Mouse (Mus musculus) embryonic facial prominence, embryonic 11.5 days (tissue): ENCODE results near the gene Btrc. TPM values are rescaled to one million over a fixed set of nuclear protein-coding genes. Genes with fewer than 3 reads are reported as not detected.
"Not testable (repeated sequence)": the region's sequence is repeated elsewhere in the genome, so short reads cannot be mapped to it uniquely, and the experiment has no call there.

Experiments used
- ATAC-seq: fragments of 200-750 bp; cut with Nextera tagmentation; replicated peaks from 2 replicates; pipeline ENCODE4 v1.8.0; 2017; ENCODE audit warnings: low read depth; ENCODE audit not compliant: insufficient number of reproducible peaks, low FRiP score, low TSS enrichment
- DNase-seq: peaks from one replicate; pipeline ENCODE4 v3.0.0-alpha.2; 2015; ENCODE audit warnings: low spot score
- H3K27ac ChIP-seq: fragments of 300-500 bp; sonication (generic); replicated peaks from 2 replicates; pipeline ENCODE4 v1.5.1; 2014; ENCODE audit warnings: mild to moderate bottlenecking, low read depth, low read length, control low read depth
- H3K27me3 ChIP-seq: fragments of 300-500 bp; sonication (generic); 2 replicates; pipeline ENCODE4 v1.6.1; 2014; ENCODE audit warnings: mild to moderate bottlenecking, low read length, moderate library complexity, mixed read lengths; ENCODE audit not compliant: control insufficient read depth, insufficient read depth
- H3K36me3 ChIP-seq: fragments of 300-500 bp; sonication (generic); replicated peaks from 2 replicates; pipeline ENCODE4 v1.6.1; 2014; ENCODE audit warnings: low read depth, mild to moderate bottlenecking, low read length, moderate library complexity, mixed read lengths; ENCODE audit not compliant: control insufficient read depth, insufficient read depth
- H3K4me1 ChIP-seq: fragments of 300-500 bp; sonication (generic); 2 replicates; pipeline ENCODE4 v1.6.1; 2014; ENCODE audit warnings: low read length, mixed read lengths; ENCODE audit not compliant: control insufficient read depth, insufficient read depth
- H3K4me2 ChIP-seq: fragments of 300-500 bp; sonication (generic); 2 replicates; pipeline ENCODE4 v1.6.1; 2014; ENCODE audit warnings: low read depth, mild to moderate bottlenecking, control low read depth, low read length, moderate library complexity
- H3K4me3 ChIP-seq: fragments of 300-500 bp; sonication (generic); 2 replicates; pipeline ENCODE4 v1.5.1; 2014; ENCODE audit warnings: low read depth, low read length, control low read depth
- H3K9ac ChIP-seq: fragments of 300-500 bp; sonication (generic); replicated peaks from 2 replicates; pipeline ENCODE4 v1.6.1; 2014; ENCODE audit warnings: mild to moderate bottlenecking, control low read depth, low read length
- H3K9me3 ChIP-seq: fragments of 300-500 bp; sonication (generic); replicated peaks from 2 replicates; pipeline ENCODE4 v1.6.1; 2016; ENCODE audit warnings: mild to moderate bottlenecking, low read length, inconsistent platforms, mixed read lengths; ENCODE audit not compliant: control insufficient read depth
- WGBS: fragments of 180-500 bp; shearing (Covaris S2); extraction: QIAGEN DNeasy Blood & Tissue Kit; methylation state at CpG from one replicate; pipeline ENCODE4 v1.1.7; 2014; 5-methylcytosine and 5-hydroxymethylcytosine counted together
- polyA plus RNA-seq: library from polyadenylated mRNA; unstranded; fragments of >200 nt; fragmentation: Nextera tagmentation; extraction: Ambion mirVana; gene quantifications from 2 replicates; pipeline ENCODE4 v1.2.1, GENCODE M21; 2014

The Btrc gene
- polyA plus RNA-seq, 1 experiment from 2014 or later = 56.0 TPM

GRCm38 (mm10) chr19:45540657-45541408 lies 177.3 kb downstream of the Btrc start:
- no peak for ATAC-seq
- WGBS = 33% methylated on average over 8 of the region's 8 CpGs
- Histone ChIP-seq H3K4me1 (peaks cover 4% of the 10 kb centered on the region; the same call in 1 of the 2 replicates), H3K27ac (no peak overlapping the region), H3K4me3 (peak overlapping the region; percentile 35), H3K27me3 (peaks cover 21% of the 10 kb centered on the region), H3K36me3 (no peaks in the 10 kb centered on the region), H3K9ac (peak overlapping the region; percentile 57), H3K9me3 (no peaks in the 10 kb centered on the region), H3K4me2 (peak overlapping the region; percentile 84)
- DNase-seq = no peak

- Histone ChIP-seq H3K9ac (peak overlapping the region; percentile 57), H3K4me1 (peaks cover 4% of the 10 kb centered on the region; the same call in 1 of the 2 replicates), H3K4me3 (peak overlapping the region; percentile 35), H3K4me2 (peak overlapping the region; percentile 84), H3K27ac (no peak overlapping the region), H3K27me3 (peaks cover 21% of the 10 kb centered on the region), H3K36me3 (no peaks in the 10 kb centered on the region), H3K9me3 (no peaks in the 10 kb centered on the region)
- WGBS = 0% methylated on average over 51 of the region's 58 CpGs
- peak; percentile 77 for DNase-seq
- 0 out of 2 replicates have a peak, but pooled peaks have one; percentile 14 for ATAC-seq
These were observed 178.0 kb downstream of the Btrc start for GRCm38 (mm10) chr19:45541409-45542041.

GRCm38 (mm10) chr19:45542061-45542460 lies 178.5 kb downstream of the Btrc start:
- Histone ChIP-seq H3K9me3 (no peaks in the 10 kb centered on the region), H3K27ac (no peak overlapping the region), H3K4me1 (peaks cover 4% of the 10 kb centered on the region; the same call in 1 of the 2 replicates), H3K27me3 (peaks cover 21% of the 10 kb centered on the region), H3K4me2 (peak overlapping the region; percentile 84), H3K36me3 (no peaks in the 10 kb centered on the region), H3K4me3 (peak overlapping the region; percentile 35), H3K9ac (no peak overlapping the region; the same call in 1 of the 2 replicates)
- DNase-seq (no peak), ATAC-seq (no peak)
- 20% methylated on average over 3 of the region's 3 CpGs for whole genome bisulfite sequencing

DNA sequence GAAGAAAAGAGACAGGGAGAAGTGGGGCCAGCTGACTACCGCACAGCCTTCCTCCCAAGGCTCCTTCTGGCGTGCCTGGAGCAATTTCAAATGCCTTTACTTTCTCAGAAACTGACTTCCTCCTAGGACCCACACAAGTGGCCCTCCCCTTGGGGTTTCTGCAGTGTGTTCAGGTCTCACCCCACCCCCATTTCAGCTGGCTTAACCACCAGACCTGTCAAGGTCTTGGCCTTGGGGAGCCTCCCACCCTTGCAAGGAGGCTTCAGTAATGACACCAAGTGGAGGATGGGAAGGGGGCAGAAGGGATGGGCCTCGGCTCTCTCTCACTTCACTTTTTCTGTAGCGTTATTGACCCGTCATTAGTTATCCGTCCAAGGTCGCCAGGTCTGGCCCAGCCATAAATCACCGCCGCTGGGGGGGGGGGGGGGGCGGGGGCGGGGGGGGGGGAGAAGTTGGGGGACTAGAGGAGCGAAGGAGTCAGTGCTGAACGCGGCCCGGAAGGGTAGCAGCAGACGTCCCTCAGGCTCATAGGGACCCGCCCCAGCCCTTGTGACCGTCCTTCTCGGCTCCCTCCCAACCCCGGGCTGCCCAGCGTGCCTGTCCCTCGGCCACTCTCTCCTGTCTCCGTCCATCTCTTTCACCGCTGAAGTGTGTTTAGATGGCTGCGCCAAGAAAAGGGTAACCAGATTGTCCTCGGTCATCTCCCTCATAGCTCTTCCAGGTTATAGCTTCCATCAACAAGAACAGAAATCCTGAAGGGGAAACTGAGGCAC lies 180.8 kb downstream of the Btrc start:
- Histone ChIP-seq H3K27me3 (peaks cover 21% of the 10 kb centered on the region), H3K9me3 (no peaks in the 10 kb centered on the region), H3K9ac (no peak overlapping the region), H3K4me1 (peaks cover 4% of the 10 kb centered on the region), H3K4me3 (peak overlapping the region; percentile 28), H3K4me2 (peak overlapping the region; percentile 57), H3K36me3 (no peaks in the 10 kb centered on the region), H3K27ac (no peak overlapping the region)
- no peak for ATAC-seq
- no peak for DNase-seq
- WGBS = 2% methylated on average over 18 of the region's 26 CpGs

DNA sequence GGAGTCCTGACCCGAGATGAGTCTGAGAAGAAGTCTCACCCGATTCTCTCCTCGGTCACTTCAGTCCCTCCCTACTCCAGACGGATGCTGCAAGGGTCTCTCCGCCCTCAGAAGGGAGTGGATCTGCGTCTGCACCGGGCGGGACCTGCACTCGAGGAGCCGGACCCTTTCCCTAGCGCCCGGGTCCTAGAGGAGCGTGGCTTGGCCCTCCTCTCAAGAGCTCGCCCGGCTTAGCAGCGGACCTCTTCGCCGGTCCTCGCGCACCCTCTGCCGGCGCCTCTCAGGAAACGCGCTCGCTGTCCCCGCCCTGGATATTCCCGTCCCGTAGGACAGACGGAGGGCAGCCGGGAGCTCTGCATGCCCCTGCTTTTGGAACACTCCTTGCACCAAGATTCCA lies 181.4 kb downstream of the Btrc start:
- DNase-seq (peak; percentile 91), ATAC-seq (peak; percentile 66)
- Histone ChIP-seq H3K4me2 (peak overlapping the region; percentile 57), H3K27me3 (peaks cover 21% of the 10 kb centered on the region), H3K27ac (no peak overlapping the region), H3K9ac (no peak overlapping the region), H3K4me3 (peak overlapping the region; percentile 28), H3K9me3 (no peaks in the 10 kb centered on the region), H3K36me3 (no peaks in the 10 kb centered on the region), H3K4me1 (peaks cover 4% of the 10 kb centered on the region)
- WGBS = under 1% methylated on average over 30 of the region's 30 CpGs

DNA sequence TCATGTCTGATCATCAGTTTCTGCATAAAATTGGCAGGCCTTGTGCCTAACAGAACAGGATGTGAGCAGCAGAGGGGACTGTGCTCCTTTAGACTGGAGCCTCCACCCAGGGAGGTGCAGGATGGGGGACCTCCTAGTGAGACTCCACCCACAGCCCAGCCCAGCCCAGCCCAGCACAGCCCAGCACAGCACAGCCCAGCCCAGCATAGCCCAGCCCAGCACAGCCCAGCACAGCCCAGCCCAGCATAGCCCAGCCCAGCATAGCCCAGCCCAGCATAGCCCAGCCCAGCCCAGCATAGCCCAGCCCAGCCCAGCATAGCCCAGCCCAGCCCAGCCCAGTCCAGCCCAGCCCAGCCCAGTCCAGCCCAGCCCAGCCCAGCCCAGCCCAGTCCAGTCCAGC lies 184.7 kb downstream of the Btrc start:
- H3K9me3 ChIP-seq, DNase-seq, H3K27me3 ChIP-seq, H3K27ac ChIP-seq, H3K36me3 ChIP-seq, H3K4me1 ChIP-seq, H3K4me2 ChIP-seq, H3K9ac ChIP-seq, H3K4me3 ChIP-seq: not testable (repeated sequence)
- 0 out of 2 replicates have a peak, but pooled peaks have one; percentile 25 for ATAC-seq

DNA sequence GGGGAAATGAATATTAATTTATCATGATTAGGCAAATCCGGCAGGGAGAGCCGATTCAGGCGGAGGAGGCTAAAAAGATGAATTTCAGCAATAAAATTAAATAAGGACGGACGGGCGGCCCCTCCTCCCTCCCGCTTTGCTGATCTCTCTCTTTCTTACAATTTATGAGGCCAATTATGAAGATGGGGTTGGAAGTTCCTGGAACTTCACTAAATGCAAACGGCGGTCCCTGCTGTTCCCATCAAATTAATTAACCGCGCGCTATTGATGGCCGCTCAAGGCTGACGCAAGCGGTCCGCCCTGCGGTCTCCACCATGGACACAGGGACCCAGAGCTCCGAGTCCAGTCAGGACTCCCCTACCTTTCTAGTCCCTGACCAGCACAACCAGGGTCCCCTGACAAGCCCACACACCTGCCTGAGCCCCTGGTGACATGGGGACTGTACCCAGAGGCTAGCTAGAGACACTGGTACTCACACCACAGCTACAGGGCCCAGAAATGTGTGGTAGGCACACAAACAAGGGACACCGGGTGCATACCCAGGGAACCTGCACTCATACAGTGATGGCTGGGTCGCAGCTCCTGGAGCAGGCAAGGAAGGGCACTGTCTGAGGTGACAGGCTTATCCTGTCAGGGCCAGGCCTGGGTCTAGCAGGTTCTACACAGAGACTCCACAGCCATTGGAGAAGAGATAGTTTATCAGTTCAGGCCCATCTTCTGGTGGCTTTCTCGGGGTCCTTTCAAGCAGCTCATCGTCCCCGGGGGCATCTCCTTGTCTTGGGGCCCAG lies 185.8 kb downstream of the Btrc start:
- no peaks in the 10 kb centered on the region; the same call in 1 of the 2 replicates for H3K4me1 ChIP-seq
- no peaks in the 10 kb centered on the region for H3K9me3 ChIP-seq
- WGBS = 79% methylated on average over 23 of the region's 23 CpGs
- H3K4me3 ChIP-seq = no peak overlapping the region
- H3K9ac ChIP-seq = no peak overlapping the region
- no peaks in the 10 kb centered on the region for H3K27me3 ChIP-seq
- no peak overlapping the region for H3K27ac ChIP-seq
- no peak overlapping the region for H3K4me2 ChIP-seq
- DNase-seq (no peak), ATAC-seq (no peak)
- no peaks in the 10 kb centered on the region for H3K36me3 ChIP-seq
